Mouse (Mus musculus) kidney, adult 8-10 months (tissue): ENCODE results near the gene Mbd4.

Experiments
- DNase-seq, 2 experiments: peaks; one replicate each; pipeline ENCODE4 v3.0.0; 2022

Gene Mbd4

DNA sequence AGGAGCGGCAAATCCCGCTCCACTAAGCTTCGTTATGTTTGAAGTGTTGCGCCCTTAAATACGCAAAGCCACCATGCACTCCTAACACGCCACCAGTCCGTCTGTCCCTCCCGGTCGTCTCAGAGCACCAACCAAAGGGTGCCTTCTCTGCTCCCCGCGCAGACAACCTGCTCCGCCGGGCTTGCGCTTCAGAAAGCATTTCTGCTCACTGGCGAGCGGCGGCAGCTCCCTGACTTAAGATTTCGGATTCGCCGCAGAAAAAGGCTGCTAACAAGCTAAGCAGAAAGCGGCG, 45.0 kb downstream of the Mbd4 start:
- no peak for DNase-seq

DNA sequence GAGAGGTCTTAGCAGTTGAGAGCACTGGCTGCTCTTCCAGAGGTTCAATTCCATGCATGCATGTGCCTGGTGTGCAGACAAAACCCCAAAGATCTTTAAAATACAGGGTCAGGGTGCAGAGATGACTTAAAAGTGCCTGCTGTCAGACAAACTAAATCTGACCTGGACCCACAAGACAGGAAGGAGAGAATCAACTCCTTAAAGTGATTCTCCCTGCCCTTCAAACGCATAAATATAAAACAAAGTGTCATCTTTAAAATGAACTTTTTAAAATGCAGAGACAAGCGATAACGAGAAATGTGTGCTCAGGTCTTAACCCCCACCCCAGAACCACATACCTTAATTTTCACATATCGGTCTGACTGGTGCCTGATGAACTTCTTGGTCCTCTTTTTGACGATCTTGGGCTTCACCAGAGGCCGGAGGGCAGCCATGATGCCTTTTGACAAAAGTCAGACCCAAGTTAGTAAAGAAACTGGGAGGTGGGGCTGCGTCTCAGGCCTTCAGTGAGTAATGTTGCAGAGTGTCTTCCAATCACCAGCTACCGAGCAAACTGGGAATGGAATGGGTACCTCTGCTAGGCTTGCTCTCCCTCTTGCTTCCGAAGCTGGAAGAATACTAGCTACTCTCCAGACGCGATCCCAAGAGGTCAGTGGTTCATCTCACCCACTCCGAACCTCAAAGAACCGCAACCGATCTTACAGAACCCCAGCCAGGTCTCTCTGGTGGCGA, 45.5 kb downstream of the Mbd4 start:
- DNase-seq, result no peak

- DNase-seq, result no peak
Measured at GRCm38 (mm10) chr6:115804432-115805192, 48.6 kb downstream of the Mbd4 start.

DNA sequence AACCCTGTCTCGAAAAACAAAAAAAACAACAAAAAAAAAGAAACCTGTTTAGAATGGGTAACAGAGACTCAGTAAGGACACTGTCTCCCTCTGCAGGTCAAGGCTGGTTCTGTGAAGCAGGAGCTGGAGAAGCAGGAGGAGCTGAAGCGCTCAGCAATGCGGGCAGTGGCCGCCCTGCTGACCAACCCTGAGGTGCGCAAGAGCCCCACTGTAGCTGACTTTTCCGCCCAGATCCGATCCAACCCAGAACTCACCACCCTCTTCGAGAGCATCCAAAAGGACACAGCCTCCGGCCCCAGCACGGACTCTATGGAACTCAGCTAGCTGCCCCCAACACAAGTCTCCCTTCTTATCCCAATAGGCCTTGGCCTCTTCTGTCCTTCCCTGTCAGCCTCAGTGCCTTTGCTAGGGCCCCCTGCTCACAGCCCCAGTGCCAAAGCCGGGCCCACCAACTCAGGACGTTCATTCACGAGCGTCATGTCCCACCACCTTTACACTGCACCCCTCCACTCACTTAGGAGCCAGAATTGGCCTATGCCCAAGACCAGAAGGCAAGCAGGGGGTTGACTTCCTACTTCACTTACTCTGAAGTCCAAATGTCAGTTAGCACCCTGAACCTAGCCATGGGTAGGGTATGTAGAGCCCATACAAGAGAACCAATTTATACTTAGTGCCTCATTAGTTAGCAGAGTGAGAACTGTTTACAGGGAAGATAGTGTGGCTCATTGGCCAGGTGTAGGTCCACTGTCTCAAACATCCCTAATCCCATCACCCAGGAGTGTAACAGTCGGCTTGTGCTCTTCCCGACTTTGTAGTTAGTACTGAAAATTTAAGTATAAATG, 49.4 kb downstream of the Mbd4 start:
- peak; percentile 73 to 87 for DNase-seq

- no peak for DNase-seq
Measured at GRCm38 (mm10) chr6:115801811-115802210, 51.4 kb downstream of the Mbd4 start.

DNA sequence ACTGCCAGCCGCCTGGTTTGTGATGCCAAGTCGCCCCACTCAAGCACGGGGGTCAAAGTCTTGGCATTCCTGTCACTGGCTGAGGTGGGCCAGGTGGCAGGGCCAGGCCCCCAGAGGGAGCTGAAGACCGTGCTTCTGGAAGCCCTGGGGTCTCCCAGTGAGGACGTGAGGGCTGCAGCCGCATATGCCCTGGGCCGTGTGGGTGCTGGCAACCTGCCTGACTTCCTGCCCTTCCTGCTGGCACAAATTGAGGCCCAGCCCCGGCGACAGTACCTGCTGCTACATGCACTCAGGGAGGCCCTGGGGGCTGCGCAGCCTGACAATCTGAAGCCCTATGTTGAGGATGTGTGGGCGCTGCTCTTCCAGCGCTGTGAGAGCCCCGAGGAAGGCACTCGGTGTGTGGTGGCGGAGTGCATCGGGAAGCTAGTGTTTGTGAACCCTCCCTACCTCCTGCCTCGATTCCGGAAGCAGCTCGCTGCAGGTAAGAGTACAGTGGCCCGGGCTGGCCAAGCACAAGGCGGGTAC, 60.4 kb downstream of the Mbd4 start:
- DNase-seq, result peak in 1 of 2 experiments; percentile 48

DNA sequence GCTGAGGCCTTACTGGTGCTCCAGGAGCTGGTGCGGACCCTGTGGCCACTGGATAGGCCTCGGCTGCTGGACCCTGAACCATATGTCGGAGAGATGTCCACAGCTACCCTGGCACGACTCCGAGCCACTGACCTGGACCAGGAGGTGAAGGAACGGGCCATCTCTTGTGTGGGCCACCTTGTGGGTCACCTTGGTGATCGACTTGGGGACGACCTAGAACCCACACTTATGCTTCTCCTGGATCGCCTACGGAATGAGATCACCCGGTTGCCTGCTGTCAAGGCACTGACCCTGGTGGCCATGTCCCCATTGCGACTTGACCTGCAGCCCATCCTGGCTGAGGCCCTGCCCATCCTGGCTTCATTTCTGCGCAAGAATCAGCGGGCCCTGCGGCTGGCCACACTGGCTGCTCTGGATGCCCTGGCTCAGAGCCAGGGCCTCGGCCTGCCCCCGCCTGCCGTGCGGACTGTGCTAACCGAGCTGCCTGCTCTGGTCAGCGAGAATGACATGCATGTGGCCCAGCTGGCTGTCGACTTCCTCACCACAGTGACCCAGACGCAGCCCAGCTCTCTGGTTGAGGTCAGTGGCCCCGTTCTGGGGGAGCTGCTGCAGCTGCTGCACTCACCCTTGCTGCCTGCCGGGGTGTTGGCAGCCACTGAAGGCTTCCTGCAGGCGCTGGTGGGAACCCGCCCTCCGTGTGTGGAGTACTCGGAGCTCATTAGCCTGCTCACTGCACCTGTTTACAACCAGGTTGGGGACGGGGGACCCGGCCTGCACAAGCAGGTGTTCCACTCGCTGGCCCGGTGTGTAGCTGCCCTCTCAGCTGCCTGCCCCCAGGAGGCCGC, 61.1 kb downstream of the Mbd4 start:
- peak; percentile 63 to 70 for DNase-seq

GRCm38 (mm10) chr6:115791016-115791415, 62.2 kb downstream of the Mbd4 start:
- no peak for DNase-seq
